Mouse (Mus musculus) left cerebral cortex, adult 11 months (tissue): Measurements from ENCODE around the gene Fut9.

ENCODE experiments used
- DNase-seq: peaks from one replicate; pipeline ENCODE4 v3.0.0; 2022; ENCODE audit warnings: low spot score

Fut9 gene

DNA sequence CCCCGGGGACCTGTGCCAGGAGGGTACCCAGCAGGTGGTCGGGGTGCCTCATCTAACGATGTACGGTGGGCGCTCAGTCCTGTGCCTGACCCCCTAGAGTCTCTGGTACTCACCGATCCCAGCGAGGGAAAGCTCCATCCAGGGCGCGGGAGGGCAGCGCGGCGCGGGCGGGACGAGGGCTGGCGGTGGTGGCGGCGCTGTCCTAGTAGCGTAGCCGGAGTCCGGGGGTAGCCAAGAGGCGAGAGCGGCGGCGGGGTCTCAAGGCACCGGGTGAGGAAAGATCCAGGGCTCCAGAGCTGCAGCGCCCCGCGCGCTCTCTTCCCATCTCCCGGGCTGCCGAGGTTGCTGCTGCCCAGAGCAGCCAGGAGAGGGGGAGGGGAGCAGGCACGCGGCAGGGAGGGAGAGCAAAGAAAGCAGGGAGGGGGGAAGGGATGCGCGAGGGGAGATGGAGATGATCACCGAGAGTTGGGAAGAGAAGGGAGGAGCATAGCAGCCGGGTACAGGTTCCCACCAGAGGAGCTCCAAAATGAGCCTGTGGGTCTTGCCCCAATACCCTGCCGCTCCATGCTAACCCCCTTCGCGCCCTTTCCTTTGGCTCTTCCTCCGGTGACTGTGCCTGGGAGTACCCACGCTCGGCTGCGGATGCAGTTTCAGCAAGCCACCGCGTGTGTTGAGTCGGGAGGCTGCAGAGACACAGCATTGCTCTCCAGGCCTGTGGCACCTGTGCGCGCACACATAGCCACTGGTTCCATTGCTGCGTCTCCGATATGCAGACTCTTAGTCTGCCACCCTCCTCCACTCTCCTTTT lies at the start of gene Fut9:
Fut9 (minus strand) TSS at position 769 of the 808 bp plus-strand sequence.
- DNase-seq: peak; percentile 72

DNA sequence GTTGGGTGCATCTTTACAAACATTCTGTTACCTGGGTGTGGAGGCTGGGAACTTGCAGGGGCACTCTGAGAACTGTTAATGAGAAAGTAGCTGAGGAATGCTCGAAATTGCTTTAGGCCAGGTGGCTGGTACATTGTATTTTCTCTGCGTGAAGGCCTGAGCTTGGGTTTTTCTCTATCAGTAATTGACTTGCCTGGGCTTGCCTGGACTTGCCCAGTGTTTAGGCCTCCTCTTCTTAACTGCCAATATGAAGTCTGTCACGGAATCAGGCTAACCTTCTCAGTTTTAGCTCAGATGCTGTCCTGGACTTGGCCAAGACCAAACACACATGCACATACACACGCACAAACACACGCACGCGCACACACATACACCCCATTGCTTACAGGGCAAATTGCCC lies 15.7 kb upstream of the Fut9 start:
- no peak for DNase-seq

DNA sequence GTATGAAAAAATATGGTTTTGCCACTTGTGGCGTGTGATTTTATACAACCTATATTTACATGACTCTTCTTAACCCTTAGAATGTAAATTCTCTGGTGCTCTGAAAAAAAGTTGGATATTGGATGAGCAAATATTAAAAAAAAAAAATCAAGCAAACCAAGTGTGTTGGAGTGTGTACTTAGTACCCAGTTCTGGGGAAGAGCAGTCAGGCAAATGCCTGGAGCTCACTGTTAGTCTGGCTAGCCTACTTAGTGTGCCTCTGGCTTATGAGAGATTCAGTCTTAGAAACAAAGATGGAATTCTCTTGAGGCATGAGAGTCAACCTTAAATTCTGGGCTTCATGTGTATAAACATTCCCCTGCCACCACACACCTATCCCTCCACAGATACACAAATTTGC lies 13.3 kb upstream of the Fut9 start:
- DNase-seq: no peak

DNA sequence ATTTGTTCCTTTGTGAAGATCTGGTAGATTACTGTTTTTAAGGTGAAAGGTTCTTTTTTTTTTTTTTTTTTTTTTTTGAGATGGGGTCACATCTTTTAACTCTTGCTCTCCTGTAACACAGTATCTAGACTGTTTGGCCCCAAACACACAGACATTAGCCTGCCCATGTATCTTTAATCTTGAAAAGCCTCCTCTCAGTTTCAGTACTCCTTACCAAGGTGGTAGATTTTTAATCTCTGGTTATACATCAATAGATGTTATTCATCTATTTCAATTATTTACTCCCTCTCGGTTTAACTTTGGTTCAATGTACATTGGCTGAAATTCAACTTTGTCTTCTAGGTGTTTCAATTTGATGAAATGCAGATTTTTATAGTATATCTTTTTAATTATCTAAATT lies 10.0 kb upstream of the Fut9 start:
- DNase-seq: no peak

DNA sequence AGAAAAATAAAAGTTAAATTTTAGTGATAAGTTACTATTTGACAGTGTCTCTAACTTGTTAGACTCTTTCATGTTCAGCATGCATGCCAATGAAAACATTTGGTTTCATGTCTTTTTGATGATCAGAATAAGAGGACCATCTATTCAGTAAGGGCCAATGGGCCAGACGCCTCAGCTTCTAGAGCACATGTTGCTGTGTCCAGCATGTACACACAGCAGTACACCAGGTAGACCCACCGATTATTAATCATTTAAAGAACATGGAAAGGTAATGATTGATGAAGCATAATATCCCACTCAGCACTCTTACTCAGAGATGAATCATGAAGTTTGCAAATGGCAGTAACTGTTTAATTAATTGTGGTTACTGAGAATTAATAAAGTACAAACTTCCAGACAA lies 1.7 kb upstream of the Fut9 start:
- DNase-seq: no peak

DNA sequence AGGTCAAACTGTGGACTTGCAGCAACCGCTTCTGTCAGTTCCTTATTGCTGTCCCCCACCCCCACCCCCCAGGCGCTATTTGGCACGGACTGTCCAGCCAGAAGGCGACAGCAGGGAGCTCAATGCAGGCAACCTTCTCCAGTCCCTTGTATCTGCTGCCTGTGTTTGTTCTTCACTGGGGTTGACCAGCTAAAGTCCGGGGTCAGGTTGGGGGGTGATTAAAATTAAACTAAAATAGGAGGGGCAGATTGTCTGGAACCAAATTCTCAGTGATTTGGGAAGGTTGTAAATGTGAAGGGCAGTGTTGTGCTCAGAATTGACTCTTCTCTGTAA lies 206 bp upstream of the Fut9 start:
- DNase-seq: no peak

DNA sequence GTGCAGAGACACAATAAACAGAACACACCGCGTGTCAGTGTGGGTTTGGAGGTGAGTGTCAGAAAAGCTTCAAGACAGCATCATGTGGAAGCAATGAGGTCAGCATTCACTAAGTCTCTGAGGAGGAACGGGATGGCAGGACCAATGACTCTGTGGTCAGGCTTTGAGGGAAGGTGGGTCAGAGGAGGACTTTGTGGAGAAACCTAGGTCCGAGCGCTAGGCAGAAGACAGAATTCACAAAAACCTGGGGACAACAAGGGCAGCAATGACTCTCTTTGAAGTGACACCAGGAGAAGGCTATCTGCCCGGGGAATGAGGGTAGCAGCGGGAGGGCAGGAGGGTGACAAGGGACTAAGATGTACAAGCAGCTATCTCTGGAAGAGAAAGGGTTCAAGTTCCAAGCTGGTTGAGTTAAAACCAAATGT lies 981 bp downstream of the Fut9 start:
- no peak for DNase-seq

DNA sequence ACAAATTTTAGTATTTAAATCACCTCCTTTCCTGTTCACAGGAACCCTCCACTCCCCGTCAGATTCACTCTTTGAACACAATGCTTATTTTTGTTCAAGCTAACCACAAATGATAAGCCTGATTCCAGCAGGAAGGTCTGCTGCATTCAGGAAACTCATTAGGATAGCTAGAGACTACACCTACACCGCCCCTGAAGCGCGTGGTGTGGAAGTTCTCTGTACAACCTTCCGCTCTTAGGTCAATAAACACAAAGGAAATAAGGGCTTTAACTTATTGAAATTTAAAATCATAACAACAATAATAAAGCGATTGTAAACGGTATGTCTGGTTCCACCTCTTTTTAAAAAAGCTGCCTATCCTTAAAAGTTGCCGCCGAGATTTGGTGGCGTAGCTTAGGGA lies 1.6 kb downstream of the Fut9 start:
- no peak for DNase-seq

DNA sequence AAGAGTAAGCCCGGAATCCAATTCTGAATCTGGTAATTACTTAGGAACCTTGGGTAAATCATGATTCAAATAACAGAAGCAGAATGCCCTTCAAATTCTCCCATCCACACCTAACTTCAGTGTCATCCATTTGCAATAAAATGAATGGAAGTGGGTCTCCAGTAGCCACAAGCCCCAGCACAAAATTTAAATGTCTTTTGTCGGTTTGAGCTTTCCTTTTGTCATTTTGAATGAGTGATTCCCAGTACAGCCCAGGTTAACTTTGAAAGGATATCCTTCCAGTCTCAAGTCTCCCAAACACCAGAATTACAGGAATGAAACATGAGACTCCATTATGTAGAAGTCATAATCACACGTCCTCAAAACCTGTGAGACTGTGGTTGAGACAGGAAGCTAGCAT lies 3.9 kb downstream of the Fut9 start:
- no peak for DNase-seq

DNA sequence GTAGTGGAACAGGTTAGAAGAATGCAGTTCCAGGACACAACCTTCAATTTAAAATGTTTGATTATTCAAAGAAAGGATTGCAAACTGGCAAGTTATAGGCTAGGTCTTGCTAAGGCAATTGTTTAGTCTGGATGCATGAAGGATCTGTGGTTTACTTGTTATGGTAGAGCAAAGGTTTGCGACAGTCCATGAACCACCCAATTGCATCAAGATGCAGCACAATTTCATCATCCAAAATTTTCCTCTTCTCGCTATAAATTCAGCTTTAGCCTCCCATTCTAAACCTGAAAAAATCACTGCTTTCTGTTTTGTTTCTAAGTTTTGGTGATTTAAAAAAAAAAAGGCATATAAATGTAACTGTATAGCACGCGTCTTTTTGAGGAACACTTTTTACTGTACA lies 14.8 kb downstream of the Fut9 start:
- DNase-seq: no peak

DNA sequence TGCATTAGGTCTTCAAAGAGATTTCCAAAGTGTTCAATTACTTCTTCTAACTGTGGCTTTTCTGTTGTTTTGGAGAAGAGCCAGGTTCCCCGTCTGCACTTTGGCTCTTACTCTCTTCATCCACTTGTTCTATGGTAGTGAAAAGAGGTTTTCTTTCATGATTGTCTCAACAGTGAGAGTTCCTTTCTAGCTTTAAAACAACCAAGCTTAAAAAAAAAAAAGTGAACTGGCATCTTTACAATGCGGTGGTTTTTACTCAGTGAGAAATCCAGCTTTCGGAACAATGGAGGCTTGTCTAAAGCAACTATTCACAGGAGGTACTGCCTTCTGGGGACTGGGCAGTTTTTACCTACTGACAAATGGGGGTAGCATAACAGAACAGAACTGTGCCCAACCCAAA lies 31.4 kb downstream of the Fut9 start:
- DNase-seq: no peak

DNA sequence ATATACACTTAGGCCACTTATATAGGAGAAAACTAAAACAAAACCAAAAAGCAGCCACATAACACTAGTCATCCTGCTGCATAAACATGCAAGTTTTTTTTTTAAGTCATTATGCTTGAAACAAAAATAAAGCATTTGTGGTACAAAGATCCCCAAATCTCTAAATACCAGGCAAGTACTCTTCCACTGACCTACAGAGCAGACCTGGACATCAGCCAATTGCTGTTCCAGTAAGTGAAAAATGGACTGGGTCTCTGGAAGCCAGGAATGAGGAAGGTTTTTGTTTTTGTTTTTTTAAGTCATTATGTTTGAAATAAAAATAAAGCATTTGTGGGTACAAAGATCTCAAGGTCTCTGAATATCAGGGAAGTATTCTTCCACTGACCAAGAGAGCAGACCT lies 37.0 kb downstream of the Fut9 start:
- DNase-seq: no peak

DNA sequence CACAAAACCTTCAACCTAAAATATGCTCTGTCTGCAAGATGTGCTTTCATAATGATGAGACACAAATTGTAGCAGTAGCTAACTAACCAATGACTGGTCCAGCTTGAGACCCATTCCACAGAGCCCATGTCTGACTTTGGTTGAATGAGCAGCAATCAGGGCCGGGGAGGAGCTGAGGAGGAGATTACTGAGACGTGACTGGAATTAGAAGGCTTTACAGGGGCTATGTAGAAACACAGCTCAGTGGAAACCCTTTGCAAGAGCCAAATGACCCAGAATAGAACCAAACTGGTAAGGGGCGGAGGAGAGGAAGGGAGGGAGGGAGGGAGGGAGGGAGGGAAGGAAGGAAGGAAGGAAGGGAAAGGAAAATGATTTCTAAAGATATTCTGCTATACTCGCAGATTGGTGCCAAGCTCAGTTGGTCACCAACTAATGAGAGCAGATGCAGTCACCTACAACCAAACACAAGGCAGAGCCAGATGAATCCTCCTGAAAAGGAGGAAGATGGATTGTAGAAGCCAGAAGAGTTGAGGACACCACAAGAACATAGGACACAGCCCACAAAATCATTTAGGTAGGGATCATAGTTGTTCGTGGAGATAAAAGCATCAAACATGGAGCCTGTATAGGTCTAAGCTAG lies 42.0 kb downstream of the Fut9 start:
- DNase-seq: no peak

DNA sequence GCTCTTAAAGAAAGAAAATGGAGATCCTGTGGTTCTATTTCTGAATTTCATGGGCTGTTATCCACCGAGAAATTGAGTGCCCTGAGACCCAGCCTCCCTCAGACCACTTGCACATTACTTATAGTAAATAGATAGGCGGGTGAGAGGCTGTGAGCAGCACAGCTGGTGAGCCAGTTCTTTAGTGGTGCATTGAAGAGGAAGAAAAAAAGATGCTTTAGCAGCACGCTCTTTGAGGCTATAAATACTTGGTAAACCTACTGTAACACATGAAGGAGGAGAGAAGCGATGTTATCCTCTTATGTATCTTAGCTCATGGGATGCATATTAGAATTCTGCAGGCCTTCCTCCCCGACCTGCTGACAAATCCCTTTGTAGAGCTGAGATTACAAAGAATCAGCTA lies 58.5 kb downstream of the Fut9 start:
- DNase-seq: peak; percentile 23

DNA sequence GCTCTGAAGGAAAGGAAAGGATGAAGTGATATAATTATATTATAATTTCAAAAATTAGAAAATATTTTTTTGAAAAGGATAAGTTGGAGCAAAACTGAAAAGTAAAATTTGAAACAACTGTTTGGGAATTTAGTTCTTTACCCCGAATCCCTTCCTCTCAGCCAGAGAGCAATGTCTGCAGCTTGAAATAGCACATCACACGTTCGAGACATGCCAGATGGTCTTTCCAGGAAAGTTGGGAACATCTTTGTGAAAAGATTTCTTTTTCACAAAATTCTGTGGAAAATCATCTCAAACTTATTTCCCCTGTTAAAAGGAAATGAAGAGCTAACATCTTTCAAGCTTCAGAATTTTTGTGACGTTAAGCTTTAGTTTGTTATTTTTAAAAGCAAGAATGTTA lies 61.3 kb downstream of the Fut9 start:
- DNase-seq: peak; percentile 29

DNA sequence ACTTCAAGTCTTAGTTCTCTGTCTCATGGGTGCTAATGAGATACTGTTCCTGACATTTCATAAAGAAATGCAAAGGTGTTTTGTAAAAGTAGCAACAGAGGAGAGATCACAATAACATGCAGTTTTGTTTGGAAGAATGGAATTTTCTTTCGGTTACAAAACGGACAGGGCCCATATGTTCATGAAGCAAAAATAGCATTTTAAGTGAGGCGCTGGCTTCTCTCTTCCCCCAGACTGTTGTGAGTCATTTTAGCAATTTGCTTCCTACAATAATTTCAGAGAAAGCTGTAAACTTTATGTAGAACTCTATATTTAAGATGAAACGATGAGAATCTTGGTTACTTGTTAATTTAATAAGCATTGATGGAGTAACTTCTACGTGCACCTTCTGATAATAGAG lies 78.5 kb downstream of the Fut9 start:
- DNase-seq: peak; percentile 52

DNA sequence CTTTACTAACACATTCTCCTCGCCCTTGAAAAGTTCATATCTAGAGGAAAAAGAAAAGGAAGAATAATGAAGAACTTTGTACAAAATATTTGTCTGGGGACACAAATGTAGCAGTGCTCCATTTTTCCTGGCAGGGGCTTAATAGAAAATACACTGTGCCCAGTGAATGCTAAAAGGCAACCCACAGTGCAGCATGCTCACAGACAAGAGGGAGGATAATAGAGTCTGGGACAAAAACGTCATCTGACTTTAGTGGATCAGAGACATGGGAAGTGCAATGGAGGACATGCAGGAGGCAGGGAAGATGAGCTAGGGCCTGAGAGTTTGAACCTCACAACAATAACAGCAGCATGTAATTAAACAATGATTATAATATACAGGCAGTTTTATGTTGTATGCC lies 86.1 kb downstream of the Fut9 start:
- DNase-seq: no peak

DNA sequence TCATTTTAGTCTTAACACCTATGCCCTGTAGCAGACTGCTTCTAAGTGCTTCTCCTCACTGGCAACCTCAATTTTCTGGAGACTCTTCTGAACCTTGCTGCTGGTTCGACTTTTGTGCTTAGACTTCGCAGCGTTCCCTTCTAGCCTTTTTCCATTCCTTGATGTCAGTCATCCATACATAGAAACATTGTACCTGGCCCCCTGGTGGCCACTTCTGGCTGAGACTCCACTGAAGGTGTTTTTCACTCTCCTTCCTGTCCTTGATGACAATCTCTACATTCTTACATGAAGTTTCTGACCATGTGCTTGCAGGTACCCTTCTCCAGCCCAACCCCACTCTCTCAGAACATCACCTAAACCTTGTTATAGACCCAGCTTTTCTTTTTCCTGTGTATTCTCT lies 115.1 kb downstream of the Fut9 start:
- no peak for DNase-seq

DNA sequence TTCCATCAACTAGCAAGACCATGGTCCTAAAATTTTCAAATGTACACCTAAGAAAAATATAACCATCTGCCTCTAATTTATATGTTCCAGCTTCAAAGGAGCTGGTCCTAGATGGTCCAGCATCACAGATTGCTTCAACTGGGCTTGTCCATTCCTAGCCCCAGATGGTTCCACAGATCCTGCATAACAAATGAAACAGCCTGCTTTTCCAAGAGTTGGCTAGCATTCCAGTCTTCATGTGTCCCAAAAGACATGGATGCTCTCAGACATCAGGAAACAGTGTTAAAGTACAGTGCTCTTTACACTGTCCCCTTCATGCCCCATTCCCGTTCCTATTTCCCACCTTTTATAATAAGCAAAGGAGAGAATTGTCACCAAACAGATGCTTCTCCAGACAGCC lies 135.8 kb downstream of the Fut9 start:
- DNase-seq: no peak

DNA sequence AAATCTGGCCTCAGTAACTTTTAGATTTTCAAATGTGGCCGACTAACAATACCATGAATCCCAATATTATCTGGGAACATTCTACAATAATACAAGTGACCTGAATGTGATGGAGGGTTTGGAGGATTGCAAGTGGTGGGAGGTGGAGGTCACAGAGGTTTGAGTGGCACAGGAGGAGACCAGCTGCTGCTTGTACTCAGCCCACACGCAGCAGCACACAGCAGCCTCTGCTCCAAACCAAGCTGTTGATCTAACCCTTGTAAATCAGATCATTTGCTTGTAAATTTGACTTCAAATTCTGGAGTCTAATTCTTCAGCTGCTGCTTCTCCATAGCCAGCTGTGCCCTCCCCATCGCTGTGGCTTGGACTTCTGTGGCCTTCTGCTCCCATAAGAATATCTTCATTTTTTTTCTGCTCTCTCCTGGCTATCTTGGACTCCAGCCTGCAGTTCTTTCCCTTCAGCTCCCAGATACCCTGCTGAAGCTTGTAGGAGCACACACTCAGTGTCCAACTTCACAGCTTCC lies 138.8 kb downstream of the Fut9 start:
- no peak for DNase-seq

DNA sequence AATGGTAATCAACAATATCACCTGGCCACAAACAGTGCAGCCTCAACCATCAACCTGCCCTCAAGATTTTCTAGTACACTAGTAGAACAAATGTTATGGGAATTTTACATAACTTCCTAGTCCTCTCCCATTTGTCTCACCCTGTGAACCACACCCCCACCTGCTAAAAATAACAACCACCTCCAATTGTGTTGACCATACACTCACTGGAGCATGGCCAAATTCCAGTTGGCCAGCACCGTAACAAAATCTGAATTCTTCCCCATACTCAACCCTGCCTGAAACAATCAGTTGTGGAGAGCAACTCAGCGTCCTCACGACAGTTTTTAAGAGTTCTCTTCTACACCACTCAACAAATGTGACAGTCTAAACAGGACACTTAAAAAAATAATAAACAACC lies 141.3 kb downstream of the Fut9 start:
- no peak for DNase-seq

DNA sequence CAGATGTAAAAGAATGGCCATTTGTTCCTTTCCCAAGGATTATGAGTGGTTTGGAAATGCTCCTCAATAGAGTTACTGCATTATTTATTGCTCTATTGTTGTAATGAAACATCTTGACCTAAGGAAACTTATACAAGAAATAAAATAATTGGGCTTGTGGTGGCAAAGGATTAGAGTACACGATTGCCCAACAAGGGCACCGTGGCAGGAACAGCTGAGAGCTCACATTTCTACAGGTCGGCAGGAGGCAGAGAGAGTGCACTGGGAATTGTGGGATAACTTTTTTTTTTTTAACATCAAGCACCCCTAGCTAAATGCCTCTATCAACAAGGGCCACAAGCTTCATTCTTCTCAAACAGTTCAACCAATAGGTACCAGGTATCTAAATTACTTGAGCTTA lies 148.1 kb downstream of the Fut9 start:
- DNase-seq: no peak

DNA sequence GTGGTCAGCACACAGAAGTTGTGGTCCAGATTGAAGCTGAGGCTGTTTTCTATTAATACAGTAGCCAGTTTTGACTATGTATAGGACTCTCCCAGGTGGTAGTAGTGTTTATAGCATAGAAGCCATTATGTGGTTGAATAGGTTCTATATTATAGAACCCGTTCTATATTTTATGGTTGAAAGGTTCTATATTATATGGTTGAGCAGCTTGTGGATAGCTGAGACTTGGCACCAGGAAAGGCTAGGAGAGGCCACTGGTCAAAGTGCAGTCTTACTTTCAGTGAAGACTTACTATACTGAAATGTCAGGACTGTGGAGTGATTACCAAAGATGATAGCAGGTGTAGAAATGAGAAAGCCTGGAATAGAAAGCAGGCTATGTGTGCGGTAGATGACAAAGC lies 151.9 kb downstream of the Fut9 start:
- DNase-seq: no peak

DNA sequence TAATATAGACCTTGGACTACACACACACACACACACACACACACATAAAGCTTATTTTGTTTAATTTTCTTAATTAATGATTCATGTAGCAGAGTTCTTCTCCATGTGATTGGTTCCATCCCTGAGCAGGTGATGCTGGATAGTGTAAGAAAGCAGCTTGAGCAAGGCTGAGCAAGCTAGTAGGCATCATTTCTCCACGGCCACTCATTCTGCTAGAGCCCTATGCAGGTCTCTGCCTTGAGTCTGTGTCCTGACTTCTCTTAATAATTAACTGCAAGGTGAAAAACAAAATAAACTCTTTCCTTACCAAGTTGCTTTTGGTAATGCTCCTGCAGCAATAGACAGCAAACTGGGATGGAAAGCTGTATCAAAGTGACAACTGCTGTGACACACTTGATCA lies 152.5 kb downstream of the Fut9 start:
- DNase-seq: no peak
